Mouse (Mus musculus): ENCODE data around the gene Olfml2b.

Gene Olfml2b

DNA sequence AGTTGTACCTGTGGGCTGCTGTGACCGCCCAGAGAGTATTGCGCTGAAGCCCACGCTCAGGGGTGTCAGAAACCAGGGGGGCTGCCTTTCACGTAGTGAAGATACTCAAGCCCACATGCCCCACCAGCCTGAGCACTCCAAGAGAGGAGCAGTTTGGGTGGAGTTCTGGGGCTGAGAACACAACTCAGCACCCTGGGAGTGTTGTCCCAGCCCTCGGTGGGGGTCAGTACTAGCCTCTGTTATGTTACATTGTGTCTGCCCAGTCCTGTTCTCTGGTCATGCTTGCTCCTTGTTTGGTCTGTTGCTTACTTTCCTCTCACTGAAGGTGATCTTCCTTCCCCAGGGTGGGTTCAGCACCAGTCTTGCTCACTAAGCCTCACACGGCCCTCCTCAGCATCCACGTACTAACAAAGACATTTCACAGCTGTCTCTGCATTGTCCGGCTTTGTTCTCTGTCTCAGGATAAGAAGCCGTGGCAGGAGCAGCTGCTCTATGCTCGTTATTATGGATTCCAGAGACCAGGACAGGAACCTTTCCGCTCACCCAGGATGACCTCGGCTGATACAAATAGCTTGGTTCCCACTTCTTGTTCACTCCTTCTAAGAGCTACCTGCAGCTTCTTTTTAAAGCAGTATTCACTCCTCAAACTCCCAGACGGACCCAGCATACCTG lies 13.4 kb downstream of the Olfml2b start:
- no peak for TF ChIP-seq GATA4 (IDR thresholded peaks at IDR 0.05; ENCODE audit: insufficient replicate concordance, low read length)

DNA sequence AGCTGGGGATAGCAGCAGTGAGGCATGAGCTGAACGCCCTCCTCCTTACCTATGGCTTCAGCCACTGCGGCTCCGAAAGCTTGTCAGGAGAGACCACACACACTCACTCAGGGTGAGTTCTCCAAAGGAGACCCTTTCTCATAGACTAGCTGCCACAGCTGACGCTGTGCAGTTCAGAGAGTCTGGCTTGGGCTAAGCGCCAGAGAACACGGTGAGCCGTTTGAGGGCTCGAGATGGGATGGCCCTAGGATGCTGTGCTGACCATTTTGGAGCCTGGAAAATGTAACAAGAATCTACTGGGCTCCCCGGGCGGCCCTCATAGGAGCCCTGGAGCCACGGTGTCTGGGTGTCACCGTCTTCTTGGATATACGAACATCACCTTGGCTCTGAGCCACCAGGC lies 14.9 kb downstream of the Olfml2b start:
- TF ChIP-seq GATA4 (IDR thresholded peaks at IDR 0.05; ENCODE audit: insufficient replicate concordance, low read length) = no peak

DNA sequence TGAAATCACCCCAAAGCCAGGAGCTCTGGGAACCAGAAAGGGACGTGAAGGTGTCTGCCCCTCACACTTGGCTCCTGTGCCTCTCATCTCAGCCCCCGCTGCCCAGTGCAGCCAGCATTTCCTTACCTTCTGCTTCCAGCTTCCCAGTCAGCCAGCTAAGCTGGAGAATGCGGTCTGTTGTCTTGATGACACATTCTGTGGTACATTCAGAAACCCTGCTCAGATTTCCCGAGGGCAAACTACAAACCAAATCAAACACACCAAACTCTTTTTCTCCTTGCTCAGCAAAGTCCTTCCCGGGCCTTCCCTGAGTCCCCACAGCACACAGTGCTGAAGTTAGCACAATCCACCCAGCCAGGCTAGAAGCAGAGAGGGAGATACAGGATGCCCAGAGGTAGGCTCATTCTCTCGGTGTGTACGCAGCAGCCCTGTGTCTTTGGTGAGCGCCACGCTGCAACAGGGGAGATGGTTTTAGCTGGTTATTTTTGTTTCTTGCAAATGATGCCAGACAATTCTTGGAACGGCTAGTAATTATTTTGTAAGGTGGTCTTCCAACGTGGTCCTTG lies 20.4 kb downstream of the Olfml2b start:
- TF ChIP-seq GATA4 (IDR thresholded peaks at IDR 0.05; ENCODE audit: insufficient replicate concordance, low read length) = no peak

DNA sequence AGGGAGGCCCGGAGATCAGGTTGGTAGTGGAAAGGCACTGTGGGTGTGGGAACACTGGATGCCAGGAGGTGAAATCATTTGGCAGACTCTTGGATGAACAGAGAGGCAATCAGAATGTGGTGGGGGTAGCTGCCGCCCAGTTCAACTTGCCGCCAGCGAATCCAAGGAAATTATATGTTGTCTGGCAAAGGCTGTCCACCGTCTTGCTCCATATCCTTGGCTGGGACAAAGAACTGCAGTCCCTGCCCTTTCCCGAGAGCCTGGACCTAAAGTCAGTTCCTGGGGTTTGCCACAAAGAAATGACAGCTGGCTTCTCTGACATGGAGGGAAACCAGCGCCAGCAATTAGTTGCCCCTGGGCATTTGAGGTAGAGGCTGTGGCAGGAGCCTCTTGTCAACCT lies 20.9 kb downstream of the Olfml2b start:
- TF ChIP-seq GATA4 (IDR thresholded peaks at IDR 0.05; ENCODE audit: insufficient replicate concordance, low read length) = no peak

GRCm38 (mm10) chr1:170674184-170674775 lies 29.9 kb downstream of the Olfml2b start:
- no peak for TF ChIP-seq GATA4 (IDR thresholded peaks at IDR 0.05; ENCODE audit: insufficient replicate concordance, low read length)

DNA sequence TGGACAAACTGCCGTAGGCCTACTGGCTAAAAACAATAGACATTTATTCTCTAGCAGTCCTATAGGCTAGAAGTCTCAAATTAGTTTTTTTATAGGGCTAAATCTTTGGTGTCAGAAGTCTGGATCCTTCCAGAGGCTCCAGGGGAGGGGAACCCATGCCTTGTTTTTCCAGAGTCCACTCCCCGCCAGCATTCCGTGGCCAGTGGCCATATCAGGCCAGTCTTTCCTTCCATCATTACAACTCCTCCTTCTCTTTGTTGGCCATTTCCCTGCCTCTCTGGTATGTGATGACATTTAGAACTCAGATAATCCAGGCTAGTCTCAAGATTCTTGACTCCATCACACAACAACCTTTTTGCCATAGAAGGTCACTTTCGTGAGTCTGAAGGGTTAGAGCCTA lies 33.3 kb downstream of the Olfml2b start:
- no peak for TF ChIP-seq GATA4 (IDR thresholded peaks at IDR 0.05; ENCODE audit: insufficient replicate concordance, low read length)

GRCm38 (mm10) chr1:170678861-170679260 lies 34.5 kb downstream of the Olfml2b start:
- TF ChIP-seq GATA4 (IDR thresholded peaks at IDR 0.05; ENCODE audit: insufficient replicate concordance, low read length) = no peak

DNA sequence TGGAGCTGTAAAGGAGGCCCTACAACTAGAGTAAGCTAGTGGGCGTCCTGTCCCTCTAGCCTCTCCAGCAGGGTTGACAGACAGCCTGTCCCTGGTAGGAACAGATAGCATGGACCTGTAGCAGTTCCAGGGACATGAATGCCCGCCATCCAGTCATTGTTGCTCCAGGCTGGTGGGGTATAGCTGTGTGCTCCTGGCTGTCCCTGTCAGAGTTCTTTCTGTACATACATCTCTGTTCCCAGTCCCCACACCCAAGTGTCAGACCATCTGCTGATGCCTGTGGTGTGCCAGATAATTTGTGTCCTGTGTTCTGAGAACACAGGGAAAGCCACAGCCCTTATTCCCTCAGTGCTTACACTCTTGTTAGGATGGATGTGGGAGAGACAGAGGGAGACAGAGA lies 35.3 kb downstream of the Olfml2b start:
- no peak for TF ChIP-seq GATA4 (IDR thresholded peaks at IDR 0.05; ENCODE audit: insufficient replicate concordance, low read length)

DNA sequence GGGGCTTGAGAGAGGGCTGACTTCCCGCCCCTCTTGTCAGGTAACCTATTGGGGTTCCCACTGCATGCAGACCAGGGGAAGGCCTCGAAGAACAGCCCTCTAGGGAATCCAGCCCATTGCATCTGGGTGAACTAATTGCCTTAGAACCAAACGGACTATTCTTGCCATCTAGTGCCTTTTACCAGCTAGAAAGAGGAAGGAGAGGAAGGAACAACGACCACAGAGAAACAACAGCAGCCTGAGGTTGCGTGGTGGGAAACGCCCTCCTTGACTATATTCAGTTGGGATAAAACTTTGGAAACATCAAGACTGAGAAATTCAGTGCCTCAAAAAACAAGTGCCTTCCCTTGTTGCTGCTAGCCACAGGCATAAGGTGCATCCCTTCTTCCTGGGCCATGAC lies 39.5 kb downstream of the Olfml2b start:
- TF ChIP-seq GATA4 (IDR thresholded peaks at IDR 0.05; ENCODE audit: insufficient replicate concordance, low read length) = no peak

DNA sequence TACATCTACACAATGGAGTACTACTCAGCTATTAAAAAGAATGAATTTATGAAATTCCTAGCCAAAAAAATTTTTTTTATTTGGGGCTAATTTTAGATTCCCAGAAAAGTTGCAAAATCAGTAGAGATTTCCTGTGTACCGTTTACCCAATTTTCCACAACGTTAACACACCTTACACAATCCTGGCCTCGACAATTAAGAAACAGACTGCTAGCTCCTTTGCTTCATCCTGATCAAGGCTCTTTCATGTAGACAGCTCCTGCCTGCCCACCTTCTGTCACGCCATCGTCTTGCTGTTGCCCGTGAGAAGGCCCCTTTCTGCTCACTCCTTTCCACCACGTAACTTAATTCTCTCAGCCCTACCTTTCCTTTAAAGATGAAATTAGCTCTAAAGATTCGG lies 45.4 kb downstream of the Olfml2b start:
- no peak for TF ChIP-seq GATA4 (IDR thresholded peaks at IDR 0.05; ENCODE audit: insufficient replicate concordance, low read length)

DNA sequence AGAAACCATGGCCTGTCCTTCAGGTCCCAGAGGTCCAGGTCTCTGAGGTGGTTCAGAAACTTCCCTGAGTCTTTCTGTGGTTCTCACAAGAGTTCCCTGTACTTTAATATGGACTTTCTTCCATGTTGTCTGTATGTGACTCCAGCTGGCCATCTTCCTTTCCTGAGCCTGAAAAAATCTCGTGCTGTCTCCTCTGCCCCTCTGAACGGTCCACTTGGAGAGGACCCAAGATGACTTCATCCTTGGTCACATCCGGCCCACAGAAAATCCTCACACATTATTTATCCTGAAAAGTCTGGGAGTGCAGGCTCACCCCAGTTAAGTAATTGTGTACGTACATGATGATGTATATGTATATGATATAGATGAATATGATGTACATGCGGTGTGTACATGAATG lies 47.0 kb downstream of the Olfml2b start:
- no peak for TF ChIP-seq GATA4 (IDR thresholded peaks at IDR 0.05; ENCODE audit: insufficient replicate concordance, low read length)

DNA sequence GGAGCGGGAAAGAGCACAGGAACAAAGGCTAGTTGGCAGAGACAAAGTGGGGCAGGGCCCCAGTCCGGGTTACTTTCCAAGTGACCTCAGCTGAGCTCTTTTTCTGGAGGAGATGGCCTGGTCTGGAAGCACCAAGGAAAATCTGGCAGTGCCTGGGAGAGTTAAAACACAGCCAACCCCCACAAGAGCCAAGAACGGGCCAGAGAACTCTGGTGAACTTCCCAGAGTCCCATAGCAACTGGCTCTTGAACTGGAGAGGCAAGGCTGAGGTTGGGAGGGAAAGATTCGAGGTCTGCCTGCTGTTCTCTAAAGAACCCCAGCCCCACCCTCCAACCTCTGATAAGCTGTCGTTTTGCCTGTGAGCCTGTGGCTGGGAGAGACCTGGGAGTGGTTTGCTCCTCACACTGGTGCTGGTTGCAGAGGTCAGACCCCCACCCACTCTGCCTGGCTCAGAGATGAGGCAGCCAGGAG lies 50.5 kb downstream of the Olfml2b start:
- TF ChIP-seq GATA4 (IDR thresholded peaks at IDR 0.05; ENCODE audit: insufficient replicate concordance, low read length) = no peak

DNA sequence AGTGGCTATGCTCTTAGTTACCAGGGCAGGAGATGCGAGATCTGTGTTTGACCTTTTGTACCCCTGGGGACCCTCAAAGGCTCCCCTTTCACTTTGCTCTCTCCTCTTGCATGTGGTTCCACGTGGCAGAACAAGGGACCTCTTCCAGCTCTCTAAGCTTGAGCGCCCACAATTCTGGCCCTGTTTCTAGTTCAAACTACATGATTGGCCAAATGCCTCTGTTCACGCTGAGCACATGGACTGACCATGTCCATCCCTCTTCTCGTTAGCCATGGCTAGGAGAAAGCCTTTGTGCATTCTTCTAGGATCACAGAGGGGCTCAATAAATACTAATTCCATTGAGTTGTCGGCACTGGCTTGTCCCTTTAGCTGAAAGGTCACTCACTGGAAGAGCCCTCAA lies 51.0 kb downstream of the Olfml2b start:
- TF ChIP-seq GATA4 (IDR thresholded peaks at IDR 0.05; ENCODE audit: insufficient replicate concordance, low read length) = no peak

DNA sequence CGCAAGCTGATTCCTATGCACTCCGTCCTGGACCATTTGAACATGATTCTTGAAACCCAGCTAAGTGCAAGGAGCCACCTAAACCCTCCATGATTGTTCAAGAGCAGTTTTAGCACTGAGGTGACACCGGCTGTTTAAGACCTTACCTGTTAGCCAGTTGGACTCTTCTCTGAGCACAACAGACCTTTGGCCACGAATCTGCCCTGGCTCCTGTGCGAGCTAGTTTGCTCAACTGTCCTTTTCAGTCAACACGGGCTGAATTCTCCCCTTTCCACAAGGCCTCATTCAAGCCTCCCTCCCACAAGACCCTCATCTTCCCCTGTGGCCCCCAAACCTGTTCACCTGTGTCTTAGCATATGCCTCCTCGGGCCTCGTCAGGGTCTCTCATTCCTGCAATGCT lies 52.7 kb downstream of the Olfml2b start:
- TF ChIP-seq GATA4 (IDR thresholded peaks at IDR 0.05; ENCODE audit: insufficient replicate concordance, low read length) = no peak

DNA sequence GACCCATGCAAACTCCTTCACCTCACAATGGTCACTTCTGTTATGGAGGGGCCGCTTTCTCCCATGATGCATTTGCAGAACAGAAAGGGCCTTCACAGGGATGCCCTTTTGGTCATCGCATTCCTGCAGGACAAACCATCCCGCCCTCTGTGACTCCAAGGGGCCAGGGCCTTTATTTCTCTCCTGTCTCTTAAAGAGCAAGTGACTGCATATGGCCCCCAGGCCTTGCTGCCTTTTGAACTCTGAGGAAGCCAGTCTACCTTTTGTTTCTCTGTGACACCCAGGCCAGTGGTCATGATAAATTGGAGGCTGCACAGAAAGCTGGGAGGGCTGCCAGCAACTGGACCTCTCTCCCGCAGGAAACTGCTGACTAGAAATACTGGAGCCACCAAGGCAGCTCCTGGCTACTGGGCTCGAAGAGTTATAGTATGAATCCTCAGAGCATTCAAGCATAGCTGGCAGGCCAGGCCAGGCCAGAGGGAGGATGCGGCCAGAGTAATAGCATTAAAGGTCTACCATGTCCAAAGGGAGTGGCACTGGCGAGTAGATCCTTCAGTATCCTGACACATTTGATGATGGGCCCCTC lies 53.5 kb downstream of the Olfml2b start:
- no peak for TF ChIP-seq GATA4 (IDR thresholded peaks at IDR 0.05; ENCODE audit: insufficient replicate concordance, low read length)

DNA sequence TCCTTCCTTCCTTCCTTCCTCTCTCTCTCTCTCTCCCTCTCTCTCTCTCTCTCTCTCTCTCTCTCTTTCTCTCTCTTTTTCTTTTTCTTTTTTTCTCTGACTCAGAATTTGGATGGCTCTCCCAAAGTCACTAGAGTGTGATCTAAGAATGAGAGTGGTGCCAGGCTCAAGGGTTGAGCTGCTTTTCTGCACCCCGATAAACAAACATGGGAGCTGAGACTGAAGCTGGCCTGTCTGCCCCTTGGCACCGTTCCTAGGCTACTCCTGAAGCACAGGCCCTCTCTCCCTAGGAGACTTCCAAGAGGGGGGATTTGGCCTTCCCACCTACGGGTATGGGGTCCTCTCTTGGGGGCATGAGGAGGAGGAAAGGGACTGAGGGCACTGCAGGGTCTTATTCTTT lies 54.4 kb downstream of the Olfml2b start:
- TF ChIP-seq GATA4 (IDR thresholded peaks at IDR 0.05; ENCODE audit: insufficient replicate concordance, low read length) = no peak

Data from liver, adult (tissue).